Mouse (Mus musculus): ENCODE results near the gene Bfsp2. TPM values are rescaled to one million over a fixed set of nuclear protein-coding genes. Genes with fewer than 3 reads are reported as not detected.

Bfsp2 gene
- polyA plus RNA-seq, 1 experiment from 2014 or later = 1.8 TPM

- H3K36me3 ChIP-seq (ENCODE audit: poor library complexity, severe bottlenecking) = peaks cover 17% of the 10 kb centered on the region; the same call in 1 of the 2 replicates
- H3K27ac ChIP-seq = peak overlapping the region; percentile 91
- no peak overlapping the region for H3K9ac ChIP-seq
- no peak for ATAC-seq
- no peak overlapping the region for H3K4me3 ChIP-seq
- no peaks in the 10 kb centered on the region for H3K27me3 ChIP-seq
- WGBS = 73% methylated on average over 2 of the region's 2 CpGs
- H3K4me1 ChIP-seq = peaks cover 74% of the 10 kb centered on the region
- H3K9me3 ChIP-seq (replicated peaks) = no peaks in the 10 kb centered on the region
- peak overlapping the region; percentile 29; the same call in 1 of the 2 replicates for H3K4me2 ChIP-seq
These were observed 22.4 kb upstream of the Bfsp2 start for GRCm38 (mm10) chr9:103502655-103503054.

- H3K4me3 ChIP-seq = no peak overlapping the region
- WGBS = 5% methylated on average over 14 of the region's 14 CpGs
- H3K9me3 ChIP-seq (replicated peaks) = no peaks in the 10 kb centered on the region
- H3K27me3 ChIP-seq = no peaks in the 10 kb centered on the region
- H3K9ac ChIP-seq = peak overlapping the region; percentile 10; the same call in 1 of the 2 replicates
- H3K36me3 ChIP-seq (ENCODE audit: poor library complexity, severe bottlenecking) = peaks cover 17% of the 10 kb centered on the region; the same call in 1 of the 2 replicates
- peaks cover 66% of the 10 kb centered on the region for H3K4me1 ChIP-seq
- peak; percentile 65 for ATAC-seq
- peak overlapping the region; percentile 91 for H3K27ac ChIP-seq
- peak overlapping the region; percentile 29 for H3K4me2 ChIP-seq
These were observed 21.7 kb upstream of the Bfsp2 start for GRCm38 (mm10) chr9:103501861-103502364.

- no peaks in the 10 kb centered on the region for H3K27me3 ChIP-seq
- no peaks in the 10 kb centered on the region for H3K9me3 ChIP-seq (replicated peaks)
- WGBS = 95% methylated on average over 18 of the region's 18 CpGs
- H3K9ac ChIP-seq = no peak overlapping the region
- ATAC-seq = no peak
- no peak overlapping the region for H3K4me2 ChIP-seq
- H3K27ac ChIP-seq = no peak overlapping the region
- H3K36me3 ChIP-seq (ENCODE audit: poor library complexity, severe bottlenecking) = peaks cover 17% of the 10 kb centered on the region; the same call in 1 of the 2 replicates
- no peak overlapping the region for H3K4me3 ChIP-seq
- H3K4me1 ChIP-seq = peaks cover 52% of the 10 kb centered on the region
These were observed 19.1 kb upstream of the Bfsp2 start for GRCm38 (mm10) chr9:103499366-103499765.

- WGBS = 77% methylated on average over 8 of the region's 8 CpGs
- Histone ChIP-seq H3K4me3 (no peak overlapping the region), H3K9ac (peak overlapping the region; percentile 9; the same call in 1 of the 2 replicates), H3K4me1 (peaks cover 48% of the 10 kb centered on the region), H3K27me3 (no peaks in the 10 kb centered on the region), H3K9me3 (replicated peaks) (no peaks in the 10 kb centered on the region), H3K36me3 (ENCODE audit: poor library complexity, severe bottlenecking) (peaks cover 17% of the 10 kb centered on the region; the same call in 1 of the 2 replicates), H3K27ac (no peak overlapping the region), H3K4me2 (no peak overlapping the region)
- no peak for ATAC-seq
These were observed 18.5 kb upstream of the Bfsp2 start for GRCm38 (mm10) chr9:103498699-103499098.

GRCm38 (mm10) chr9:103495391-103495790, 15.2 kb upstream of the Bfsp2 start:
- WGBS = 91% methylated on average over 11 of the region's 11 CpGs
- no peak overlapping the region for H3K4me2 ChIP-seq
- no peak overlapping the region for H3K9ac ChIP-seq
- ATAC-seq = no peak
- H3K27me3 ChIP-seq = no peaks in the 10 kb centered on the region
- no peak overlapping the region for H3K27ac ChIP-seq
- peaks cover 20% of the 10 kb centered on the region for H3K4me1 ChIP-seq
- no peak overlapping the region for H3K4me3 ChIP-seq
- no peaks in the 10 kb centered on the region for H3K9me3 ChIP-seq (replicated peaks)
- H3K36me3 ChIP-seq (ENCODE audit: poor library complexity, severe bottlenecking) = peaks cover 17% of the 10 kb centered on the region; the same call in 1 of the 2 replicates

GRCm38 (mm10) chr9:103494346-103495020, 14.3 kb upstream of the Bfsp2 start:
- 22% methylated on average over 7 of the region's 7 CpGs for WGBS
- Histone ChIP-seq H3K4me3 (no peak overlapping the region), H3K27ac (peak overlapping the region; percentile 17; the same call in 1 of the 2 replicates), H3K9me3 (replicated peaks) (no peaks in the 10 kb centered on the region), H3K4me1 (peaks cover 13% of the 10 kb centered on the region), H3K27me3 (no peaks in the 10 kb centered on the region), H3K9ac (peak overlapping the region; percentile 8; the same call in 1 of the 2 replicates), H3K4me2 (no peak overlapping the region), H3K36me3 (ENCODE audit: poor library complexity, severe bottlenecking) (peaks cover 13% of the 10 kb centered on the region; the same call in 1 of the 2 replicates)
- ATAC-seq = peak; percentile 88

GRCm38 (mm10) chr9:103491985-103492384, 11.8 kb upstream of the Bfsp2 start:
- Histone ChIP-seq H3K27me3 (no peaks in the 10 kb centered on the region), H3K4me1 (peaks cover 14% of the 10 kb centered on the region), H3K4me2 (no peak overlapping the region), H3K27ac (no peak overlapping the region), H3K36me3 (ENCODE audit: poor library complexity, severe bottlenecking) (peaks cover 8% of the 10 kb centered on the region; the same call in 1 of the 2 replicates), H3K4me3 (no peak overlapping the region), H3K9me3 (replicated peaks) (no peaks in the 10 kb centered on the region), H3K9ac (no peak overlapping the region)
- 83% methylated on average over 8 of the region's 8 CpGs for WGBS
- no peak for ATAC-seq

- Histone ChIP-seq H3K27ac (no peak overlapping the region), H3K9ac (no peak overlapping the region), H3K4me3 (no peak overlapping the region), H3K36me3 (ENCODE audit: poor library complexity, severe bottlenecking) (peaks cover 13% of the 10 kb centered on the region; the same call in 1 of the 2 replicates), H3K4me1 (peaks cover 24% of the 10 kb centered on the region), H3K9me3 (replicated peaks) (no peaks in the 10 kb centered on the region), H3K27me3 (no peaks in the 10 kb centered on the region), H3K4me2 (no peak overlapping the region)
- 23% methylated on average over 2 of the region's 2 CpGs for WGBS
- peak; percentile 64 for ATAC-seq
These were observed 10.2 kb upstream of the Bfsp2 start for GRCm38 (mm10) chr9:103490439-103490838.

GRCm38 (mm10) chr9:103489883-103490282, 9.7 kb upstream of the Bfsp2 start:
- H3K4me3 ChIP-seq = no peak overlapping the region
- H3K36me3 ChIP-seq (ENCODE audit: poor library complexity, severe bottlenecking) = peaks cover 13% of the 10 kb centered on the region; the same call in 1 of the 2 replicates
- H3K4me1 ChIP-seq = peaks cover 20% of the 10 kb centered on the region
- no peak for ATAC-seq
- 94% methylated on average over 4 of the region's 4 CpGs for WGBS
- no peak overlapping the region for H3K9ac ChIP-seq
- no peaks in the 10 kb centered on the region for H3K27me3 ChIP-seq
- no peak overlapping the region for H3K4me2 ChIP-seq
- no peaks in the 10 kb centered on the region for H3K9me3 ChIP-seq (replicated peaks)
- no peak overlapping the region for H3K27ac ChIP-seq

- no peaks in the 10 kb centered on the region for H3K27me3 ChIP-seq
- peaks cover 13% of the 10 kb centered on the region; the same call in 1 of the 2 replicates for H3K36me3 ChIP-seq (ENCODE audit: poor library complexity, severe bottlenecking)
- 55% methylated on average over 7 of the region's 7 CpGs for WGBS
- H3K9ac ChIP-seq = no peak overlapping the region
- H3K4me2 ChIP-seq = no peak overlapping the region
- no peaks in the 10 kb centered on the region for H3K9me3 ChIP-seq (replicated peaks)
- H3K4me1 ChIP-seq = peaks cover 13% of the 10 kb centered on the region; the same call in 1 of the 2 replicates
- no peak overlapping the region for H3K4me3 ChIP-seq
- no peak overlapping the region for H3K27ac ChIP-seq
- no peak for ATAC-seq
These were observed 8.9 kb upstream of the Bfsp2 start for GRCm38 (mm10) chr9:103489096-103489495.

GRCm38 (mm10) chr9:103486262-103486661, 6.0 kb upstream of the Bfsp2 start:
- Histone ChIP-seq H3K4me1 (peaks cover 13% of the 10 kb centered on the region; the same call in 1 of the 2 replicates), H3K9me3 (replicated peaks) (no peaks in the 10 kb centered on the region), H3K36me3 (ENCODE audit: poor library complexity, severe bottlenecking) (peaks cover 13% of the 10 kb centered on the region; the same call in 1 of the 2 replicates), H3K4me2 (no peak overlapping the region), H3K4me3 (no peak overlapping the region), H3K27me3 (no peaks in the 10 kb centered on the region), H3K9ac (no peak overlapping the region; the same call in 1 of the 2 replicates), H3K27ac (no peak overlapping the region)
- 90% methylated on average over 6 of the region's 6 CpGs for WGBS
- ATAC-seq = no peak

GRCm38 (mm10) chr9:103485606-103486005, 5.4 kb upstream of the Bfsp2 start:
- H3K36me3 ChIP-seq (ENCODE audit: poor library complexity, severe bottlenecking) = peaks cover 13% of the 10 kb centered on the region; the same call in 1 of the 2 replicates
- H3K4me2 ChIP-seq = no peak overlapping the region
- ATAC-seq = no peak
- no peaks in the 10 kb centered on the region for H3K27me3 ChIP-seq
- peaks cover 19% of the 10 kb centered on the region for H3K4me1 ChIP-seq
- no peak overlapping the region for H3K9ac ChIP-seq
- no peaks in the 10 kb centered on the region for H3K9me3 ChIP-seq (replicated peaks)
- no peak overlapping the region for H3K27ac ChIP-seq
- 40% methylated on average over 8 of the region's 8 CpGs for WGBS
- no peak overlapping the region for H3K4me3 ChIP-seq
